Mouse (Mus musculus) left cerebral cortex, adult 9 months (tissue): Measurements from ENCODE around the gene Ptprn2.

Experiments
- DNase-seq, 2 experiments: peaks; one replicate each; pipeline ENCODE4 v3.0.0; 2022; ENCODE audit warnings: low spot score in 2 of 2

The Ptprn2 gene

DNA sequence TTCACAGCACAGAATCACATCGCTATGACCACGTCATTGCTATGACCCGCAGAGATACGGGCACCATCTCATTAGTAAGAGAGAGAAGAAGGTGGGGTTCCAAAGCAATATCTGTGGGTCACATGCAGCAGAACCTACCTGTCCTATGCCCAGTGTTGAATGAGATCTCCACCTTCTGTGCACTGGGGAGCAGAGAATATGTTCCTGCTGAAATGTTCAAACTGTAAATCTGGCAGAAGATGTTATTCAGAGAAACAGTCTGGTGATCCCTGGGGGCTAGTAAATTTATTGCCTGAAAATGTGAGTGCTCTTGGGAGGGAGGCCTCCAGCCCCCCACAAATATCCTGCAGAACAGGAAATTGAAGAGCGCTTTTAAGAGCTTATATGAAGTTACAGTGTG, 490.0 kb downstream of the Ptprn2 start:
- DNase-seq: no peak

DNA sequence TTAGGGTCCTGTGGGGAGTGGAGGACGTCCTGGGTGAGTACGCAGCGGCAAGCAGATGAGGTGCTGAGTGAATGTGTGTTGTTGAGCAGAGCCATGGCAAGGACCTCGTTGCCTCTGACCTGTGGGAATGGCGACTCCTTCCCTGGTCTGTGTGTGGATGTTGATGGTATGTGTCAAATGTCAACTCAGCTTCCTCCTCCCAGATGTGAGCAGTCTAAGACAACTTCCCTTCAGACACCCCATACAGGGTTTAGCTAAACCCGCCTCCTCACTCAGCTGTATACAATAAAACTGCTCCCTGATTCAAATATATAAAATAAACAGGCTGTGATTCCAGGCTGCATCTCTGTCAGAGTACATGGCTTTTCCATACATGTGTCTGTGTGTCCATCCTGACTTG, 491.5 kb downstream of the Ptprn2 start:
- DNase-seq: no peak

DNA sequence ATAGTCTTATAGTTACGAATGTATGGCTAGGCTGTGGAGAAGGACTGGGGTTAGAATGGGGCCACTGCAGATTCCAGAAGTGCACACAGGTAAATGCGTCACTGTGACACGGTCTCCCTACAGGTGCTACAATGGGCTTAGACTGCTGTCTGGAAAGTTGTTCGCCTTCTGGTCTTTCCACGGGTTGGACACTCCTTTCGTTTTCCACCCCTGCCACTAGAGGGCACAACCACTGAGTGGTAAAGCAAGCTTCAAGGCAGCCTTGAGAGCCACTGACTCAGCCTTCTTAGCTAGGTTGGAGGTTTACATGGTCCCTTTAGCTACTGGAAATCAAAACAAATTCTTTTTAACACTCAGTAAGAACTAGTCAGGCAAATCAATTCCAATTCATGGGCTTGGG, 492.7 kb downstream of the Ptprn2 start:
- no peak for DNase-seq

DNA sequence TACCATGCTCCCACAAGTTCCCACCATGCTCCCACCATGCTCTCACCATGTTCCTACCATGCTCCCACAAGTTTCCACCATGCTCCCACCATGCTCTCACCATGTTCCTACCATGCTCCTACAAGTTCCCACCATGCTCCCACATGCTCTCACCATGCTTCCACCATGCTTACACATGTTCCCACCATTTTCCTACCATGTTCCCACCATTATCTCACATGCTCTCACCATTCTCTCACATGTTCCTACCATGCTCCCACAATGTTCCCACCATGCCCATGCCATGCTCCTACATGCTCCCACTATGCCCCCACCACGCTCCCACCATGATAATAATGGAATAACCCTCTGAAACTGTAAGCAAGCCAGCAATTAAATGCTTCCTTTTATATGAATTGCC, 495.8 kb downstream of the Ptprn2 start:
- DNase-seq: no peak

DNA sequence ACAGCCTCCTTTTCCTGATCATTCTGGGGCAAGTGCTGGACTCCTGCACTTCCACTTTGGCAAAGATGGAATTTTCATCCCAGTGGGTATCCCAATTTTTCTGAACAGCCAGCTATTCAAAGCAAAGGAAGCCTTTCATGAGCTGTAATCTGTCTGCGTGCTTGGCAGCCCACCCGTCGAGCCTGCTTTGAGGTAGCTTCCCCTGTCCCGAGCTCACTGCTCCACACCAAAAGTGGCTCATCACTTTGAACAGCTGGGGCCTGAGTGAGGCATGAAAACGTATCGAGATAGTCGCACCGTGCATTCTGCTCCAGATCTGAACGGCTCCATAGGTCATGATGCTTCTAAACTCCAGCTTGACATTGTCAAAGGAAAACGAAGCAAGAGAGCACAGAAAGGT, 503.6 kb downstream of the Ptprn2 start:
- no peak for DNase-seq

DNA sequence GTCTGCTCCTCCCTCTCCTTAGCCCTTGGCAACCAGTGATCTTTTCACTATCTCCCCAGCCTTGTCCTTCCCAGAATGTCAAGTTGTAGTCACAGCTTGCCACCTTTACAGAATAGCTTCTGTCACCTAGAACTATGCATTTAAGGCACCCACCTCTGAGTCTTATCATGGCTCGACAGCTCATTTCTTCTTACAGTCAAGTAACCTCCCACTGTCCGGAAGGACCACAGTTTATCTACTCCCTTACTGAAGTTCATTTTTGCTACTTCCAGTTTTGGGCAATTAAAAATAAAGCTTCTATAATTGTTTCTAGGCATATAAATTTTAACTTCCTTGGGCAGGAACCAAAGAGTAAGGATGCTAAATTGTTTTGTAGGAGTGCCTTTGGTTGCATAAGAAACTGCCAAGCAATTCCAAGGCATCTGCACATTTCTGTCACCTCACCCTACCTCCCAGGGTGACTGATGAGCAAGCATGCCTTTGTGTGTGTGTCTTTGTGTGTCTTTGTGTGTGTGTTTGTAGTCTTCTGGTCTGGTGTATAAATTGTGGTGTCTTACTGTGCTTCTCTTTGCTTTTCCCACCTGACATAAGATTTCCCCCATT, 516.1 kb downstream of the Ptprn2 start:
- DNase-seq: peak; percentile 23 to 35

DNA sequence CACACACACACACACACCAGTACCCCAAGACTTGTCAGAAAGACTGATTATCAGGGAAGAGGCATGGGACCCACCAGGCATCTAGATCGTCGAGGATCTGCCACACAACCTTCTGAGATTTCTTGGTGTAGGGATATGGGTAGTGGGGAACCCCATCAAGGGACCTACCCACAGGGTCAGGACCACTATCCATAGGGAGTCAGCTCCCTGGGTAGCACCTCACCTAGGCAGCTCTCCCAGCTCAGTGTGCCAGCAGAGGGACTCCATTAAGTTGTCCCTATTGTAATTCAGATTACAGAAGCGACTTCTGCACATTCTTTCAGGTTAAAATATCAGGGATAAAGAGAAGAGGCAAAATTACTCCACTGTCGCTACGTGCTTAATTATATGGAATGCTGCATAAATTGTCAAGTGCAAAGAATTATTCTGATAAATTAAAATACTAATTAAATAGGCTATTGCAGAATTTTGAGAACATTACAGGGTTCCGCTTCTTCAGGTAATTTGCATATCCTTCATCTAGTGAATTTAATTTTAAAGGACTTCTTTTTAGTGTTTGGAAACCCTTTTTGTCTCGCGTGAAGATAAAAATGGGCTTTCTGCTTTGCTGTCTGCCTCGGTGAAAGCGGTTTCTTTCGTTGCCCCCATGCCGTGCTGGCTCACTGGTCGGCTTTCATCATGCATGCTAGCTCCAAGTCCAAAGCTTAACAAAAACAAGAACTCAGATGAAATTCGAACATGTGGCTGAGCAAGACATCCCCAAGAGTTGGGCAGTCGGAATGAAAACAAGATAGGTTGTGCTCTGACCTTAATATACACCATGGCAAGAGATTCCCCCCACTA, 531.5 kb downstream of the Ptprn2 start:
- no peak for DNase-seq

DNA sequence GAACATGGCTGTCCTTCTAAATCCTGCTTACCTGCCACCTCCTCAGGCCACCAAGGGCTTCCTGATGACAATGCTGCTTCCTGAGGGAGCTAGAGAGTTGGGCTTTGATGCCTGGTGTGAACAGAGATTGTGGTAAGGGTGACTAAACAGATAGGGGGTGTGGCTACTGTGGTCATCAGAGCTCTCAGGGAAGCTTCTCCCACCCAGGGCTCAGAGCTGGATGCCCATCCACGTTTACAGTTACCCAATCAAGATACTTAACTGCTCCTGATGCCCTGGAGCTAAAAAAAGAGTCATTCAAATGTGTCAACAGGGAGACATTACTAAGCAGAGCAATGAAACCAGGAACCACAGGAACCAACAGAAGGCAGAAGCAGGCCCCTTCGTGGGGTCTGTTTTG, 532.4 kb downstream of the Ptprn2 start:
- DNase-seq: no peak

DNA sequence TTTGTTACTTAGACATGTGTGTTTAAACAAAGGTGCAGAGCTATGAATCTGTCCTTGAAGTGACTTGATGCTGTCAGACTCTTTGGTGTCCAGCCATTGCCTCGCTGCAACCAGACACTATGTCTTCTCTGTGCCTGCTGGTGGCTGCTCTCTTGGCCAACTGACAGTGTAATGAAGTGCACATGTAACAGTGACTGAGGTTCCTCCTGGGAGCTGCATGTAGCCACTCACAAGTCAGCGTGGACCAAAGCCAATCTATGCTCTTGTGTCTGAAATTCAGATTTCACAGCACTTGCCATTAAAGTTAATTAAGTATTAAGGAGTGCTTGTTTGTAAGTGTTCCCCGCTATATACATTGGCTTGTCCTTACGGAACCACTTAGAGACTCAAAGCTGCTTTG, 537.7 kb downstream of the Ptprn2 start:
- no peak for DNase-seq

DNA sequence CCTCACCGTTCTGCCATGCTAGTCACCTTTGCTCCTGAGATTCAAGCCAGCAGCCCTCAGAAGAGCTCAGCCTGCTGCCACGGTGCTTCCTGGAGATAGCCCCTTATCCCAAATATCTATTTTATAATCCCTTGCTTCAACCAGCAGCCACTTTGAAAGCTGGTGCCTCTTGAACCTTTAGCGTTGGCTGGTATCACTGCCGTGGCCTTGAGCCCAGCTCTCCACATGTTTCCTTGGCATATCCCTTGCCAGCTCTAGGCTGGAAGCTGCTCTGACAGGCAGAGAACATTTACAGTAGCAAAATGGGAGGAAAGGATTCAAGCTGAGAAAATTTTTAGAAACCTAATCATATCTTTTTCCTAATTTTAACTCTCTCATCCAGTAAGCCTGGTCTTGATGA, 539.4 kb downstream of the Ptprn2 start:
- DNase-seq: no peak

DNA sequence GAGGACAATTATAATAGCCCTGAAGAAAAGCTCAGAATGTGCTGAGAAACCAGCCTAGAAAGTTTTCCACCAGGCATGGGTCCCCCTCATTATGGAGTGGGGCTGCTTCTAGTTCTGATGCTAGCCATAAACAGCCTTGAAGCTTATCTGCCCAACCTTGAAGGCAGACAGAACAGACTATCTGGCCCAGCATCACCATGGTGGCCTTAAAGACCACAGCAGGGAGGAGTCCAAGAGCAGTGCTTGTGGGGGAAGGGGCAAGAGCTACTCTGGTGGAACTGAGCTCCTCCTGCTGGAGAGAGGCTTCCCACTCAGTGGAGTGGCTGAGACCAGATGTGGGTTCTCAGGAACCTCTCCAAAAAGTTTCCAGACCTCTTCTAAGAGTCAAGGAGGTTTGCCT, 540.2 kb downstream of the Ptprn2 start:
- no peak for DNase-seq

DNA sequence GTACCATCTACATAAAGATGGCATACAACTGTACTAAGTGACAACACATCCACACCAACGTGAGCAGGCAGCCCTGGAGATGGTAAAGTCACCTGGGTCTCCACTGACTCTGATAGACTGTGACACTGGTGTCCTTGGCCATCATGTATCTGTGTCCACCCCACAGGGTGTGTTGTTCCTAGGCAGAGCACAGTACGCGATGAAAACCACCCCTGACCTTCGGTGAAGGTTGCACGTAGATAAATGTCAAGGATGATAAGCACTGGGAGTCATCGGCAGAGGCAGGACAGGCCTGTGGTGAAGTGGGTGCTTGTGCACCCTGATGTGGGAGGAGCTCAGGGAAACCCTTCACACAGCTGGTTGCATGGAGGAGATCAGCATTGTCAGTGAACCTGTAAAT, 541.8 kb downstream of the Ptprn2 start:
- DNase-seq: no peak

DNA sequence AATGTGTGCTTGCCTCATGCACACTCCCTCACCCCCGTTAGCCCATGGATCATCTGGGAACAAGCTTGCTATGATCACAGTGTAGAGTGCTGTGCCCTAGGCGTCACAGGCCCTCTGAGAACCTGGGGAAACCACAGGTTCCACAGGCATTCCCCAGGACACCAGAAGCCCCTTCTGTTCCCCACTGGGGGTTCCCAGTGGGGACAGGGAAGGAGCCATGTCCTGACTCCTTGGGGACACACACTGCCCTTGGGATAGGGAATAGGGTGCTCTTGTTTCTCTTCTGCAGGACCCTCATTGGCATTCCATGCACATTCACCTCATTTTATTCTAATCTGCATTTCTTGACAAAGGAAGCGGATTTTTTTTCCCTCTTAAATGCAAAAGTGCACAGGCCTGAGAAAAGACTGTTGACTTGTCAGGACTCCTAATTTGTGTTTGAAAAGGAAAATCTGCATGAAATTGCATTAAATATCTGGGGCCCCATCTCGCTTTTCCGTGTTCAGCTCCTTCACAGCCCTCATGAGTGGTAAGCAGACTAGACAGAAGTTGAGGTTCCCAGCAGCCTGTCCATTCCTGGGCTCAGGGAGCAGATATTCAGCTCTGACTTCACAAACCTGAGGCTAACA, 542.9 kb downstream of the Ptprn2 start:
- DNase-seq: no peak

DNA sequence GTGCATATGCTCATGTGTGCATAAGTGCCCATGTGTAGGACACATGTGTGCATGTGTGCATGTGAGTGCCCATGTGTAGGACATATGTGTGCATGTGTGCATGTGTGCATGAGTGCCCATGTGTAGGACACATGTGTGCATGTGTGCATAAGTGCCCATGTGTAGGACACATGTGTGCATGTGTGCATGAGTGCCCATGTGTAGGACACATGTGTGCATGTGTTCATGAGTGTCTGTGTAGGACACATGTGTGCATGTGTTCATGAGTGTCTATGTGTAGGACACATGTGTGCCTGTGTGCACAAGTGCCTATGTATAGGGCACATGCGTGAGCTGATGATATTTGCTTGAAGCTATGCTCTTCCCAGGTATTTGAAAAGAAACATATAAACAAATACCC, 547.7 kb downstream of the Ptprn2 start:
- no peak for DNase-seq

DNA sequence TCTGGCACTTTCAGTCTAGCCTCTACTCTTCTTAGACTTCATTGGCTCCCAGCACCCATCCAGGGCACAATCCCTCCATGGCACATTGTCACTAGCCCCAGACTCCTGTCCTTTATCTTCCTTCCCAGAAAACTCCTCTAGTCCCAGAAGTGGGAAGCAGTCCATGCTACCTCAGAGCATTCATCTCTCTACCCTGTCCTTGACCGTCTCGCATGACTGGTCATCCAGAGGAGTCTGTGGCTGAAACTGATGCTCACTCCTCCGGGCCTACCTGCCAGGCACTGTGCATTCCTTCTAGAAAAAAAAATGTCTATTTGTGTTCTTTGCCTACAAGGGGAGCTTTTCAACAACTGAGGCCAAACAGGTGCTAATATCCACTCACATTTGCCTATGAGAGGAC, 549.0 kb downstream of the Ptprn2 start:
- DNase-seq: no peak

DNA sequence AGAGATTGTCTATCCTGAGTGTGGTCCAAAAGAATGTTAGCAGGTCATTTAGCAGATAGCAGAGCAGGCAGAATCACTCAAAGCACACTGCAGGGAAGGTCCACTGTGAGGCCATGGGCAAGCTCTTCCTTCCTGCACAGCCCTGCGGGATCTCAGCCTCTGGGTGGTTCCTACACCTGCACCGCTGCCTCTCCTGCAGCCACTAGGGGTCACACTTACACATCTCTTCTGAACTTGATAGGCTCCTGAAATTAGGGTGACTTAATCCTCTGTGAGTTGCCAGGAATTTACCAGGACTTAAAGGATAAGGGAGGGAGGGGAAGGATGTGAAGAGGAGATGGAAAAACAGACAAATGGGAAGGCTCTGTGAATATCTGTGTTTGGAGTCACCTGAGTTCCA, 549.7 kb downstream of the Ptprn2 start:
- peak in 1 of 2 experiments; percentile 82 for DNase-seq

DNA sequence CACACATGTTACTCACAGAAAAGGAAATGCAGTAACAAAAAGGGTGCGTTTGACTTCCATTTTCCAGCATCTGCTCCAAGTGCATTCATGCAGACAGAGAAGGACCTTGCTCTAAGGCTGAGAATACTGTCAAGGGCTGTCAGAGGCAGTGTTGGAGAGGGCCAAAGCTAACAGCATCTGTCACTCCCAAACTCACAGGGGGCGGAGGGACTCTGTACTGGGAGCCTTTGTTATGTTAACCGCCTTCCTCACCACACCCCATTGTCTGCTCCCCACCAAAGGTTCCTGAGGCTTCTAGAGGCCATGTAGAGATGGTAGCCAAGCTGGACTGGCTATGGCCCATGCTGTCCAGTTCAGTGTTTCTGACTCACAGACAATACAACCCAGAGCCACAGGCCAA, 553.9 kb downstream of the Ptprn2 start:
- no peak for DNase-seq

DNA sequence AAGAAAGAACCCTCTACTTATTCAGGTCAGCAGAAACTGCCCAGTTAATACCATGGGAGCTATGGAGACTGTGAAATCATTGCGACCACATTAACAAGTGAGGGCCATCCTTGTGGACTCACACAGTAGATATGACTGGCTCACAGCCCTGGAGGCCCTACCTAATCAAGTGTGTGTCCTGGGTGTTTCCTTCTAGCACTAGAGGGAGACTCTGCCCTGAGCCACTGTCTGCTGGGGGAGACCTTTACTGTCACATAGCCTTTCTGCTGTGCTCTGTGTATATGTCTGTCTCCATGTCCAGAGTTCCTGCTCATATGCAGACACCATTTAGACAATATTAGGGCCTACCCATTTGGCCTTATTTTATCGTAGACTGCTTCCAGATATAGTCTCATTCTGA, 555.9 kb downstream of the Ptprn2 start:
- no peak for DNase-seq

DNA sequence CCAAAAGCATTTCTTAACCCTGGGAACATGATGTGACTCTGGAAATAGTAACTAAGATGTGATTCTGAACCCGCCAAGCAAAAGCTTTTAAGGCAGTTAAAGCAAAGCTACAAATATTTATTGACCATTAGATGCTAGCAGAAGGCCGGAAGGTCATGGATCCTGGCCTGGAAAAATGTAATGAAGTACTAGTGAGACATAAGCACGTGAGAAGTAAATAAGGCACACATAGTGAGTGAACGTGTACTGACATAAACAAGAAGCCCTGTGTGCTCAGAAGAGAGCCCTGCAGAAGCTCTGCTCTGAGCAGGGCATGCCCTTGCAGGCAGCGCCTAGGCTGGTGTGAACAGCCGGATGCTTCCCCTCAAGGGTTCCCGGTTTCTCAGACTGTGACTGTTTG, 557.2 kb downstream of the Ptprn2 start:
- no peak for DNase-seq

DNA sequence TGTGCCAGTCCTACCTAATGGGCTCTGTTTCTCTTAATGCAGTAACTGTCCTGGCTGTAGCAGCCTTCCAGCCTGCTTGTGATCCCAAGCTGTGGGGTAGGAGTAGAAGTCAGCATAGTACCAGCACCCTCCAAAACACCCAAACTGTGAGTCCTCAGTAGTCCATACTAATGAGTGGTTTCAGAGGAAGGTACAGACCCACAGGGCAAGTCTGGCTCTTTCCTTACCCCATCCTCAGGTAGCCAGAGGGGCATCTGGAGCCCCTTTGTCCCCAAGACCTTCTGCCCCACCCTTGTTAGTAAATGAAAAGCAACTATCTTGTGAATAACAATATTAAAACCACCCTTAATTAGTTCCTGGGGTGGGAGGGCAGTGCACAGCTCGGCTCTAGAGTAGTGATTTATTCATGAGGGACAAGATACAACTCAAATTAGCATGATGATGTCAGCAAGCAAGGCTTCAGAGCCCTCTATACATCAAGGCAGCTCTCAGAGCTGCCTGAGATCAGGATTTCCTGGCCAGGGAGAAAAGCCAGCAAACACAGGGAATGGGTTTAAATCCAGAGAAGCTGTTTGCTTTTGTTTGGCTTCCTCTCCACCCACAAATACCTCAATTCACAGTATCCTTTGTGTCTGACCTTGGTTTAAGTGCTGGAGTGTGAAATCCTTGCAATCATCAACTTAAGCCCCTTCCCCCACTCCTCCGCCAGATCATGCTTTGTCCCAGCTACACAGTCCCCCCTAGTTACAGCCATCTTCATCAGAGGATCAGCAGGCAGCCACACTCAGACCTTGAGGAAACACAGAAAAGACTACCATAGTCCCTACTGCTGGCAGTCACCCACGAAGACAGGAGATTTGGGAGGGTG, 562.1 kb downstream of the Ptprn2 start:
- no peak for DNase-seq

DNA sequence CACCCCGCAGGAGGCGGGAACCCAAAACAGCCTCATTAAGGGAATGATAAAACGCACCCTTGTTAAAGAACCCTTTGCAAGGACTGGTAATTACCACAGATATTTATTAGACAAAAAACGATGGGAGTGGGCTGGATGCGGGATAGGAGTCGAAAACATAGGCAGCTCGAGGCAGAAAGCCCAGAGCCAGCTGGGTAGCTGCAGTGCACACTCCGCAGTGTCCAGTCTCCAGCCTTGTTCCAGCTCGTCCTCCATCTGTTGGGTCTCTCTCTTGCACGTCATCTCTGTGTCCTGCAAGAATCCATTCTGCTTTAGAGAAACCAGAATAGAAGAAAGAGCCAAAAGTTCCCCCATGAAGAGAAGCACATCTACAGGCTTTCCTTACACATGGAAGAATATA, 564.3 kb downstream of the Ptprn2 start:
- no peak for DNase-seq

DNA sequence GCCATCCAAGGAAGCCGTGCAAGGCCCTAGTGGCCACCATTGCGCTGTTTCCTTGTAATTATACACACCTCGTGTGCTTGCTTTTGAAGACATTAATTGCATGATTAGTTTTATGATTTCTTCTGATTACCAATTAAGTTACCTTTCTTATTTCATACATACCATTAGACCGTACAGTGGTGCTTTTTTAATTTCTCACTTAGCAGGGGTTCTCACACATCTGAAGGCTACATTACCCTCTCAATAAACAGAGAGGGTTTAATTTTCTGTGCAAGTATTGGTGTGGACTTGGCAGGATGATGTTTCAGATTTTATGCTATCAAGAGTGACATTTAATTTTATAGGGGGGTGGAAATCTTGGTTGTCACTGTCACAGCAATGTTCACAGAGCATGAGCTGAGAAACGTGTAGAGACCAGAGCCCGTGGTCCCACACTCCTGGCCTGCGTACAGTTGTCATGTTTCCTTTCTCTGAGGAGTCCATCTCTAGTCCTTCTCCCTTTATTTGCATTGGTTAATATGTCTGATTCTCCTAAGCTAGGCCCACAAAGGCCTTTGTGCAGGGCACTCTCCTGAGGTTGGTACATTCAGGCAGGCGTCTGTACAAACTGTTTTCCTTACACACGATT, 567.8 kb downstream of the Ptprn2 start:
- no peak for DNase-seq
